Mouse (Mus musculus): Measurements from ENCODE around the gene Traf3.

Gene Traf3

DNA sequence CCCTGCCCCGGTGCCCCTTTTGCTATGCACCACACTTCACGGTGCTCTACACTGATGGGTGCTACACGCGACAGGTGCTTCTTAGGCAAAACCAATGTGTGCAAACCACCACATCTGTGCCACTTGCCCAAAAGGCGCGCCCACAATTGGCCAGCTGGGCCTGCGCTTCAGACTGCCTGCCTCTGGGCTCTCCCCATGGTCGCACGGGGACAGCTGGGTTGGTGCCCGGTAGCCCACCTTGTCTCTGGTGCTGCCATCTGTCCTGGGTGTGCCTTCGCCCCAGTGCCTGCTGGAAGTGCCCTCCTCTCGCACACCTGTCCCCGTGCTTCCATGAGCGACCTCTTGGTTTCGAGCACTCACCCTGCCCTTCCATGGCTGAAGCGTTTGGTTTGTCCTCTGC, 97.5 kb downstream of the Traf3 start:
- DNase-seq (ENCODE audit: low spot score in 2 of 2): no peak

DNA sequence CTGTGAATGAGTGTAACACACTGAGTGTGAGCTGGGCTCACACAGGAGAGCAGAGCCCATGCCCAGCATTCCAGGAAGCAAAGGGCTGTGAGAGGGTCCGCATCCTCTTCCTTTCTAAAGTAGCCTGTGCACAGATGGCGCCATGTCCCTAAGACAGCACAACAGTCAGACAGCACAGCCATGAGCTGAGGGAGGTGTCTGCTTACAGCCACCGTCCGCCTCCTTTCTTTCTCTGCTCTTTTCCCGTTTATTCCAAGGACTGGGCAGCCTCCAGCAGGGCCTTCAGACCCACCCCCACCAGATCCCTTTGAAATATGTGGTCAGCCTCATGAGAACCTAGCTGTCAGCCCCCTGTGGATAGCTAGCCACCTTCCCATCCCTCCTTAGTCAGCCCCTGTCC, 99.0 kb downstream of the Traf3 start:
- DNase-seq (ENCODE audit: low spot score in 2 of 2): no peak

GRCm38 (mm10) chr12:111266592-111266991, 100.4 kb downstream of the Traf3 start:
- DNase-seq (ENCODE audit: low spot score in 2 of 2): no peak

DNA sequence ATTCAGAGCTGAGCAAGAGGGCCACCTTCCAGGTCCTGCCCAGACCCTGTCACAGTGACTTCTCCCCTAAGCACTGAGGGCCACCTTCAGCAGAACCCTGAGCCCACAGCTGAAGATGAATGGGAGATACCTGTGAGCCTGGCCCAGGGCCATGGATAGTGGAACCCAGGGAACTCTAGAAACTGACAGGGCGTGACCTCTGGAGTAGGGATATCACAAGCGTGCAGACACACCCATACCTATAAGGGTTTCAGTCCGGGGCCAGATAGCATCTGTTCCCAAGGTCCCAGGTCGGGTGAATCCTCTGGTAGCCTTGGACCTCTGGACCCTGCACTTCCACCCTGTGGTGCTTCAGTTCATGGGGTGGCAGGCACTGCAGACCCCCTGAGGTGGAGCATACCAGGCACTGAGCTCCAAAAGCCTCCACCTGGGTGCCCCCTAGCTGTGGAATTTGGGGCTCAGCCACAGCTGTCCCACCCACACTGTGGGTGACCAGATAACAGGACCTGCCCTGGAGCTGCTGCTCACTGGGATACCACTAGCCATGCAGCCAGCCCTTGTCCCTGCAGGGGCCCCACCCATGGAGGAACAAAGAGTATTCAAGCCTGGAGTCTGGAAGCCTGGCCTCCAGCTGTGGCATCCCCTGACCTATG, 101.6 kb downstream of the Traf3 start:
- DNase-seq (ENCODE audit: low spot score in 2 of 2): no peak

- no peak for DNase-seq (ENCODE audit: low spot score in 2 of 2)
Observed at GRCm38 (mm10) chr12:111270629-111271277, 104.6 kb downstream of the Traf3 start, which contains the start of gene Amn. Amn (plus strand) TSS chr12:111271095.

DNA sequence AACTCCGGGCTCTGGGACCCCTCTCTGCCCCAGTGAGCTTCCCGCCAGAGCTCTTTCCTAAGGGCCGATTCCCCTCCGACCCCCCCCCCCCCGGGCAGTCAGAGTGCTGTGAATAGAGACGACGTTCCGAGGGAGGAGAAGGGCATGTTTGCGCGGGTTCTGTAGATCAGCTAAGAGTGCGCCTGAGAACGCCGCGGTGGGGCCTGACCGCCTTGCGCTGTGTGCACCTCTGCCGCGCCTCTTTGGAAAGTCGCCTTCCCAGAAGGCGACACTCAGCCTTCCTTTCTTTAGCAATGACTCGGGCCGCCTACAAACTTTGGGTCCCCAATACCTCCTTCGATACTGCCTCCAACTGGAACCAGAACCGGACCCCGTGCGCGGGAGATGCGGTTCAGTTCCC, 105.2 kb downstream of the Traf3 start:
- DNase-seq (ENCODE audit: low spot score in 2 of 2): no peak

GRCm38 (mm10) chr12:111271966-111272365, 105.8 kb downstream of the Traf3 start:
- no peak for DNase-seq (ENCODE audit: low spot score in 2 of 2)

DNA sequence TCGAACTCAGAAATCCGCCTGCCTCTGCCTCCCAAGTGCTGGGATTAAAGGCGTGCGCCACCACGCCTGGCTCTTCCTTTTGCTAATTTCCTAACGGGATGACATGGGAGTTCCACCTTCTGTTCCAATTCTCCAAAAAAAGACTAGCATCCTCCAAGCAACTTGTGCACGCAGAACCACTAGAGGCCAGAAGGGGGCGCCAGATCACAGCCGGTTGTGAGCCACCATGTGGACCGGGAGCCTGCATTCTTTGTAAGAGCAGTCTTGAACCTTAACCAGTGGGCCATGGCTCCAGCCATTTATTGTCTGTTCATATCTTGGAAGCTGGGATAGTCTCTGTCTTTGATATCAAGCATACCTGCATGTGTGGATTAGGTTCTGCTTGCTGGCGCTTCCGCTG, 106.2 kb downstream of the Traf3 start:
- DNase-seq (ENCODE audit: low spot score in 2 of 2): peak; percentile 25 to 36

GRCm38 (mm10) chr12:111274006-111274405, 107.8 kb downstream of the Traf3 start:
- DNase-seq (ENCODE audit: low spot score in 2 of 2): no peak

DNA sequence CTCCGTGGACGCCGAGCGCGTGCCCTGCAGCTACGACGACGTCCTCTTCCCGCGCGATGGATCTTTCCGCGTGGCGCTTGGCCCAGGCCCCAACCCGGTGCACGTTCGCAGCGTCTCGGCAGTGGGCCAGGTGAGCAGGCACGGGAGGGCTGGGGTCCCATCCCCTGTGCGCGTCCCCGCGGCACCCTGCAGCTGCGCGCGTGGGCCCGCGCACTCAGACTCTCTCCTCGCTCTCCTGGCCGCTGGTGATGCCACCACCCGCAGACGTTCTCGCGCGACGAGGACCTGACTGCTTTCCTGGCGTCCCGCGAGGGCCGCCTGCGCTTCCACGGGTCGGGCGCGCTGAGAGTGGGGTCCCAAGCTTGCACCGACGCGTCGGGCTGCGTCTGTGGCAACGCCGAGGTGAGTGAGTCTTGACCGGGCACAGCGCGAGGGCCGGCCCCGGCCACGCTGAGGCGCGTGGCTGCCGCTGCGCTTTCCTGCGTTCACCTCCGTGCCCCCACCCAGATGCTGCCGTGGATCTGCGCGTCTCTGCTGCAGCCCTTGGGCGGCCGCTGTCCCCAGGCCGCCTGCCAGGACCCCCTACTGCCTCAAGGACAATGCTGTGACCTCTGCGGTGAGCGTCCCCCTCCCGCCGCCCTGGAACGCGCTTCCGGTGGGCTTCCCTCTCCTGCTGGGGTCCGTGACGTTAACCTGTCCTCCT, 108.4 kb downstream of the Traf3 start:
- no peak for DNase-seq (ENCODE audit: low spot score in 2 of 2)

DNA sequence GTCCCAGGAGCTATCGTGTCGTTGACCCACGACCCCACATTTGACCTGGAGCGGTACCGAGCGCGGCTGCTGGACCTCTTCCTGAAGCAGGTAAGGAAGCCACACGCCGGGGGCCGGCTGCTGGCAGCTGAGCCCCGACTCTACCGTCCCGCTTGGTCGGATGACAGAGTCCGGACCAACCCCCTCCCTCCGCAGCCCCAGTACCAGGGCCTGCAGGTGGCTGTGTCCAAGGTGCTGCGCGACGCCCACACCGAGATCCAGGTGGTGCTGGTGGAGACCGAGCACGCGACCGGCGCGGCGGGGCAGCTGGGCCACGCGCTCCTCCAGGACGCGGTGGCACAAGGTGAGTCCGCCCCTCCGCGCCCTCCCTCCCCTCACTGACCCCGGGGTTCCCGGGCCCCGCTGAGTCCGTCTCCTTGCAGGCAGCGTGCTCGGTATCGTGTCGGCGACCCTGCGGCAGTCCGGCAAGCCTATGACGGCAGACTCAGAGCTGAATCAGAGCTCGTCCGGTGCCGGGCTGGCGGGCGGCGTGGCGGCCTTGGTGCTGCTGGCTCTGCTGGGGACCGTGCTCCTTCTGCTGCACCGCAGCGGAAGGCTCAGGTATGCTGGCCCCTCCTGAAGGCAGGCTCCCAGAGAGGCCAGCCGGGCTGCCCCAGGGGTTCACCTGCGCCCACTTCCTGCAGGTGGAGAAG, 109.1 kb downstream of the Traf3 start:
- no peak for DNase-seq (ENCODE audit: low spot score in 2 of 2)

DNA sequence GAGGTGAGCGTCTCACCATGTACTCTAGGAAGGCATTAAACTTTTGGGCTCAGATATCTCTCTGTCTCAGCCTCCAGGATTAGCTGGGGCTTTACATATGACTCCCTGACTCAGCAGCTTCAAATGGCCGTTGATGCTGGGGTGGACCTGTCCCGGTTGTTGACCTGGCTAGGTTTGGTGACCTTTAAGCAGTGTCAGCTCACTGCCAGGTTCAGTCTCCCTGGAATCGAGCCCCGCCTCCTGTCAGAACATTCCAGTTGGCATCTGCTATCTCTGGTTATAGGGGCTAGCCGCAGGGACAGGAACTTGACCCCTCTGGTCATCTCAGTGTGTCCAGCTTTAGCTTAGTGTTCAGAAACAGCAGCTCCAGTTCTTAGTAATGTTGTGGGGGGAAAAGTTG, 110.2 kb downstream of the Traf3 start:
- DNase-seq (ENCODE audit: low spot score in 2 of 2): no peak

- no peak for DNase-seq (ENCODE audit: low spot score in 2 of 2)
Observed at GRCm38 (mm10) chr12:111283573-111283972, 117.4 kb downstream of the Traf3 start.

GRCm38 (mm10) chr12:111284532-111284931, 118.4 kb downstream of the Traf3 start:
- no peak for DNase-seq (ENCODE audit: low spot score in 2 of 2)

DNA sequence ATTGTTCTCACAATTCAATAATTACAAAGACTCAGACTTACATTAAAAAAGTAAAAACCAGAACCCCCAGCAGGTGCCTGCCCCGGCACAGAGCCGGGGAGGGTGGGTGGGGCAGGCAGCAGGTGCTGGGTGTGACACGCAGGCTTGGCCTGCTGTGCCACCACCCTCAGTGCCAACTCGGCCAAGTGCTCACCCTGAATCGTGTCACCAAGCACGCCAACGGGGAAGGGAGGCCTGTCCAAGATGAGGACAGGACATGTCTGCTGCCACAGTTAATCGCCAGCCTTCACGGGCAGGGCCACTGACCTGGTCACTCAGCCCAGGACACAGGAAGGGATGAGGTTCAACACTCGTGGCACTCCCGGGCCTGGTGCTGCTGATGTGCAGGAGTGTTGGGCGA, 126.9 kb downstream of the Traf3 start:
- no peak for DNase-seq (ENCODE audit: low spot score in 2 of 2)

DNA sequence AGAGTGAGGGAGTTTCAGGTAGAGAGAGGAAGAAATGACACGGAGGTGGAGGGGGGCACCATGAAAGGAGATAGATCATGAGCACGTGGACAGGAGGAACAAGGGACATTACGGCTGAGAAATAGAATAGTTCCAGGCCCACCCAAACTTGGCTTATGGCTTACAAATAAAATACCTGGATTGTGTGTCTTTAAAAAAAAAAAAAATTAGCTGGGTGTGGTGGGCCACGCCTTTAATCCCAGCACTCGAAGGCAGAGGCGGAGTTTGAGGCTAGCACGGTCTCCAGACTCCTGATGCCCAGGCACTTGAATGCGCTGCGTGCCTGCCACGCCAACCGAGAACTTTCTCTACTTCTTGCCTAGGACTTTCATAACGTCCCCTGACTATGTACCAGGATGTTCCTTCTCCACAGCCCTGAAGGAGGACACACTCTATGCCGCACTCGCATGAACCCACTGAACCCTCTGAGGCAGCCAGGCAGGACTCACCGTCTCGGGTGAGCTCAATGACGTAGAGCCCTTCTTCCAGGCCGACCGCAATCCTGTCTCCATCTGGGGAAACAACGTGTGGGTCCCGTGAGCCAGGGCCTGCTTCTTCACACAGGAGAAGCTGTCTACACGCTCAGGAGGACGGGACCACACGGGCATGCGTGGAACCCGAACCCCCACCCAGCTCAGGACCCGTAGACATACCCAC, 135.3 kb downstream of the Traf3 start:
- no peak for DNase-seq (ENCODE audit: low spot score in 2 of 2)

DNA sequence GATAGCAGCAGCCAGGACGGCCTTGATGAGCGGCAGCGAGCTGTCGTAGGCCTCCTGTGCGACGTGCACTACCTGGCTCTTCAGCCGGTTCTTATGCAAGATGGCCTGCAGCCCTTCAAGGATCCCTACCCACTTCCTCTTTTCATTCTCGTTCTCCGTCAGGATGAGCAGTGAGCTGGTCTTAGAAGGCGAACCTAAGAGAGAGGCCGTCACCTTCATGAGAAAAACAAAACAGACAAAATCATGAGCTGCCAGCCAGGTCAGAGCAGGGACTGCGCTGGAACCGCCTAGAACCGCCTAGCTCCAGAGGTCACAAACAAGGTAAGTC, 135.8 kb downstream of the Traf3 start:
- DNase-seq (ENCODE audit: low spot score in 2 of 2): no peak

GRCm38 (mm10) chr12:111303702-111304337, 137.7 kb downstream of the Traf3 start:
- no peak for DNase-seq (ENCODE audit: low spot score in 2 of 2)

DNA sequence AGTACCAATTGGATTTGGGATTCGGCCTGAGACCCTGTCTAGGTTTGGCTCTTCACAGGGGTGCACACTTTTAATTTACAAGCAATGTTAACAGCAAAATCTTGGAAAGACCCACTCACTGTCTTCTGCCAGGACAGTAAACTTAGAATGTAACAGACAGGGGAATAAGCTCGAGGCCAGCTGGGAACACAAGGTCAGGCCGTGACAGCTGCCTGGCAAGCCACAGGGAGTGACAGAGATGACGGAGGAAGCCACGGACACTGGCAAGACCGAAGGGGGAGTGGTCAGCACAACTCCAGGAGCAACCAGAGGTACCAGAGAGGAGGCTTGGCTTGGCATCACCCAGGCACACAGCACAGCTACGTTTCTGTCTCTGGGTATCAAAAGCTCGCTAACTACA, 140.7 kb downstream of the Traf3 start:
- no peak for DNase-seq (ENCODE audit: low spot score in 2 of 2)

GRCm38 (mm10) chr12:111309256-111309655, 143.1 kb downstream of the Traf3 start:
- no peak for DNase-seq (ENCODE audit: low spot score in 2 of 2)

- no peak for DNase-seq (ENCODE audit: low spot score in 2 of 2)
Observed at GRCm38 (mm10) chr12:111309931-111310330, 143.8 kb downstream of the Traf3 start.
